Mouse (Mus musculus) splenic B cell, adult 2 months (primary cell): ENCODE measurements around the gene Phc2.
A peak's percentile ranks its signal among the peaks of the same experiment; 100 is the strongest.

Experiments used
- DNase-seq: peaks from one replicate; pipeline ENCODE4 v3.0.0-alpha.2; 2011; ENCODE audit warnings: low read depth, low spot score
- H3K27me3 ChIP-seq: 2 replicates; pipeline ENCODE4 v1.6.1; 2012; ENCODE audit warnings: mild to moderate bottlenecking, low read length, moderate library complexity, mixed read lengths; ENCODE audit not compliant: control insufficient read depth, poor library complexity, insufficient read depth, severe bottlenecking
- H3K36me3 ChIP-seq: 2 replicates; pipeline ENCODE4 v1.6.1; 2012; ENCODE audit warnings: mild to moderate bottlenecking, low read length, moderate library complexity, mixed read lengths; ENCODE audit not compliant: control insufficient read depth, poor library complexity, insufficient read depth, severe bottlenecking

Phc2 gene

GRCm38 (mm10) chr4:128693207-128693606, 38.7 kb downstream of the Phc2 start:
- Histone ChIP-seq H3K36me3 (no peaks in the 10 kb centered on the region), H3K27me3 (no peaks in the 10 kb centered on the region)
- DNase-seq: no peak

- DNase-seq: no peak
- no peaks in the 10 kb centered on the region for H3K36me3 ChIP-seq
- H3K27me3 ChIP-seq: no peaks in the 10 kb centered on the region
These were observed 39.8 kb downstream of the Phc2 start for GRCm38 (mm10) chr4:128694315-128694714.

GRCm38 (mm10) chr4:128695149-128695548, 40.6 kb downstream of the Phc2 start:
- H3K27me3 ChIP-seq: no peaks in the 10 kb centered on the region
- no peak for DNase-seq
- no peaks in the 10 kb centered on the region for H3K36me3 ChIP-seq

- no peaks in the 10 kb centered on the region for H3K36me3 ChIP-seq
- DNase-seq: no peak
- H3K27me3 ChIP-seq: no peaks in the 10 kb centered on the region
These were observed 43.7 kb downstream of the Phc2 start for GRCm38 (mm10) chr4:128698011-128698861.

- DNase-seq: no peak
- no peaks in the 10 kb centered on the region for H3K27me3 ChIP-seq
- H3K36me3 ChIP-seq: no peaks in the 10 kb centered on the region
These were observed 45.4 kb downstream of the Phc2 start for GRCm38 (mm10) chr4:128699916-128700315.

- H3K36me3 ChIP-seq: no peaks in the 10 kb centered on the region
- no peak for DNase-seq
- H3K27me3 ChIP-seq: no peaks in the 10 kb centered on the region
These were observed 46.0 kb downstream of the Phc2 start for GRCm38 (mm10) chr4:128700543-128700942.

GRCm38 (mm10) chr4:128705138-128705720, 50.7 kb downstream of the Phc2 start:
- Histone ChIP-seq H3K36me3 (no peaks in the 10 kb centered on the region), H3K27me3 (no peaks in the 10 kb centered on the region)
- DNase-seq: no peak

- Histone ChIP-seq H3K27me3 (no peaks in the 10 kb centered on the region), H3K36me3 (no peaks in the 10 kb centered on the region)
- DNase-seq: peak; percentile 18
These were observed 52.1 kb downstream of the Phc2 start for GRCm38 (mm10) chr4:128706626-128707025.

- Histone ChIP-seq H3K36me3 (no peaks in the 10 kb centered on the region), H3K27me3 (no peaks in the 10 kb centered on the region)
- no peak for DNase-seq
These were observed 52.9 kb downstream of the Phc2 start for GRCm38 (mm10) chr4:128707384-128707783.

GRCm38 (mm10) chr4:128709061-128709780, 54.7 kb downstream of the Phc2 start:
- DNase-seq: no peak

GRCm38 (mm10) chr4:128709781-128710166, 55.3 kb downstream of the Phc2 start:
- no peak for DNase-seq
- Histone ChIP-seq H3K36me3 (no peaks in the 10 kb centered on the region), H3K27me3 (no peaks in the 10 kb centered on the region)

More at GRCm38 (mm10) chr4:128709061-128709780, 54.7 kb downstream of the Phc2 start:
- Histone ChIP-seq H3K27me3 (no peaks in the 10 kb centered on the region), H3K36me3 (no peaks in the 10 kb centered on the region)

GRCm38 (mm10) chr4:128710286-128710685, 55.8 kb downstream of the Phc2 start:
- DNase-seq: no peak
- no peaks in the 10 kb centered on the region for H3K27me3 ChIP-seq
- no peaks in the 10 kb centered on the region for H3K36me3 ChIP-seq

GRCm38 (mm10) chr4:128710800-128711199, 56.3 kb downstream of the Phc2 start:
- Histone ChIP-seq H3K36me3 (no peaks in the 10 kb centered on the region), H3K27me3 (no peaks in the 10 kb centered on the region)
- no peak for DNase-seq

GRCm38 (mm10) chr4:128711455-128712135, 57.1 kb downstream of the Phc2 start:
- no peaks in the 10 kb centered on the region for H3K27me3 ChIP-seq
- no peaks in the 10 kb centered on the region for H3K36me3 ChIP-seq
- peak; percentile 96 for DNase-seq
